Mouse (Mus musculus) heart, postnatal 0 days (tissue): ENCODE data around the gene Ajuba. TPM values are rescaled to one million over a fixed set of nuclear protein-coding genes. Genes with fewer than 3 reads are reported as not detected.
A peak's percentile ranks its signal among the peaks of the same experiment; 100 is the strongest.

Experiments
- ATAC-seq: fragments of 200-750 bp; cut with Nextera tagmentation; 2 replicates; pipeline ENCODE4 v1.8.0; 2017; ENCODE audit warnings: low read depth, moderate number of reproducible peaks, moderate library complexity; ENCODE audit not compliant: insufficient read depth
- DNase-seq: peaks from one replicate; pipeline ENCODE4 v3.0.0-alpha.2; 2016; ENCODE audit warnings: low spot score
- H3K27ac ChIP-seq: fragments of 300-500 bp; sonication (generic); 2 replicates; pipeline ENCODE4 v1.5.1; 2014; ENCODE audit warnings: low read depth, mild to moderate bottlenecking
- H3K27me3 ChIP-seq: fragments of 300-500 bp; sonication (generic); 2 replicates; pipeline ENCODE4 v1.6.1; 2014; ENCODE audit warnings: low read length, mixed read lengths; ENCODE audit not compliant: control insufficient read depth, insufficient read depth
- H3K36me3 ChIP-seq: fragments of 300-500 bp; sonication (generic); replicated peaks from 2 replicates; pipeline ENCODE4 v1.6.1; 2014; ENCODE audit warnings: low read length, mixed read lengths; ENCODE audit not compliant: control insufficient read depth, insufficient read depth
- H3K4me1 ChIP-seq: fragments of 300-500 bp; sonication (generic); 2 replicates; pipeline ENCODE4 v1.6.1; 2014; ENCODE audit warnings: antibody characterized with exemption; ENCODE audit not compliant: control insufficient read depth, insufficient read depth
- H3K4me2 ChIP-seq: fragments of 300-500 bp; sonication (generic); 2 replicates; pipeline ENCODE4 v1.6.1; 2014; ENCODE audit warnings: low read depth, mild to moderate bottlenecking, low read length, moderate library complexity
- H3K4me3 ChIP-seq: fragments of 300-500 bp; sonication (generic); 2 replicates; pipeline ENCODE4 v1.5.1; 2014; ENCODE audit warnings: low read depth, low read length
- H3K9ac ChIP-seq: fragments of 300-500 bp; sonication (generic); replicated peaks from 2 replicates; pipeline ENCODE4 v1.6.1; 2014; ENCODE audit warnings: low read depth, low read length, mixed read lengths
- H3K9me3 ChIP-seq: fragments of 300-500 bp; sonication (generic); replicated peaks from 2 replicates; pipeline ENCODE4 v1.6.1; 2016; ENCODE audit warnings: low read length; ENCODE audit not compliant: control insufficient read depth
- CTCF ChIP-seq: IDR thresholded peaks from 2 replicates; pipeline ENCODE4 v1.5.1; 2016; ENCODE audit warnings: antibody characterized with exemption, control low read depth, low read depth
- EP300 ChIP-seq: IDR thresholded peaks from 2 replicates; pipeline ENCODE4 v1.6.1; 2016; ENCODE audit warnings: antibody characterized with exemption, low read depth
- WGBS: fragments of 180-500 bp; shearing (Covaris S2); extraction: QIAGEN DNeasy Blood & Tissue Kit; methylation state at CpG from one replicate; pipeline ENCODE4 v1.1.7; 2014; 5-methylcytosine and 5-hydroxymethylcytosine counted together
- polyA plus RNA-seq: library from polyadenylated mRNA; unstranded; fragments of >200 nt; fragmentation: Nextera tagmentation; extraction: Ambion mirVana; gene quantifications from 2 replicates; pipeline ENCODE4 v1.2.1, GENCODE M21; 2015
- total RNA-seq: library from RNA; depleted of rRNA; stranded (reverse); fragments of >200 nt; gene quantifications from 2 replicates; pipeline ENCODE4 v1.2.3, GENCODE M21; 2014; ENCODE audit warnings: low replicate concordance; rRNA removed

Ajuba gene
- total RNA-seq (24.8 and 32.5 TPM in 2 replicates), polyA plus RNA-seq (9.9 and 11.3 TPM in 2 replicates)

- Histone ChIP-seq H3K9me3 (no peaks in the 10 kb centered on the region), H3K36me3 (no peaks in the 10 kb centered on the region), H3K9ac (peak within 1 kb of the TSS; percentile 77), H3K27ac (peak within 1 kb of the TSS; percentile 78), H3K4me3 (peak within 1 kb of the TSS; percentile 77), H3K4me1 (peaks cover 31% of the 10 kb centered on the region), H3K27me3 (no peaks in the 10 kb centered on the region), H3K4me2 (peak within 1 kb of the TSS; percentile 88)
- peak; percentile 88 for DNase-seq
- peak; percentile 62 for ATAC-seq
- no peak for TF ChIP-seq CTCF
- TF ChIP-seq EP300, result peak; percentile 76; the same call in 1 of the 2 replicates
- WGBS, result under 1% methylated on average over 66 of the region's 66 CpGs
Measured at GRCm38 (mm10) chr14:54577089-54577982, at the start of gene Ajuba. TSS of gene Ajuba (minus strand) at chr14:54577558.

- DNase-seq (peak; percentile 1), ATAC-seq (no peak)
- no peak overlapping the region for H3K9ac ChIP-seq
- H3K36me3 ChIP-seq, result no peaks in the 10 kb centered on the region
- 71% methylated on average over 10 of the region's 10 CpGs for WGBS
- no peaks in the 10 kb centered on the region for H3K27me3 ChIP-seq
- no peaks in the 10 kb centered on the region for H3K4me1 ChIP-seq
- no peak overlapping the region for H3K4me3 ChIP-seq
- no peak overlapping the region for H3K4me2 ChIP-seq
- TF ChIP-seq CTCF (no peak), EP300 (no peak)
- H3K27ac ChIP-seq, result no peak overlapping the region
- no peaks in the 10 kb centered on the region for H3K9me3 ChIP-seq
Measured at GRCm38 (mm10) chr14:54624976-54625375, 47.6 kb upstream of the Ajuba start.

DNA sequence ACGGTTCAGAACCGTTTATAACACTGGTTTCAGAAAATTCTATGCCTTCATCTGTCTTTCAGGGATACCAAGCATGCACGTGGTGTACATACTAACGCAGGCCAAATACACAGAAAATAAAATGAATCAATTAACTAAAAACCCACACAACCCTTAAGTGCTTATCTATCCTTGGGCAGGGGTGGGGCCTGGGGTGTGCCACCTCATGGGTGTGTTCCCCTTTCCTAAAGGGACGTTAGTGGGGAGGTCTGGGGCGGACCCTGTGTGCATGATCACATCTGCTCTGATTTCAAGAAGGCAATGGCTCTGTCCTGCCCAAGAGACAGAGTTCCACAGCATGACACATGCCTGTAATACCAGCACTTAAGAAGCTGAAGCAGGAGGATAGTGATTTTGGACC, 46.0 kb upstream of the Ajuba start:
- no peak for ATAC-seq
- Histone ChIP-seq H3K9me3 (no peaks in the 10 kb centered on the region), H3K4me1 (no peaks in the 10 kb centered on the region), H3K9ac (no peak overlapping the region), H3K27ac (no peak overlapping the region), H3K27me3 (no peaks in the 10 kb centered on the region), H3K4me3 (no peak overlapping the region), H3K36me3 (no peaks in the 10 kb centered on the region), H3K4me2 (no peak overlapping the region)
- WGBS, result 79% methylated on average over 6 of the region's 6 CpGs
- no peak for TF ChIP-seq EP300
- no peak for TF ChIP-seq CTCF
- peak; percentile 2 for DNase-seq

DNA sequence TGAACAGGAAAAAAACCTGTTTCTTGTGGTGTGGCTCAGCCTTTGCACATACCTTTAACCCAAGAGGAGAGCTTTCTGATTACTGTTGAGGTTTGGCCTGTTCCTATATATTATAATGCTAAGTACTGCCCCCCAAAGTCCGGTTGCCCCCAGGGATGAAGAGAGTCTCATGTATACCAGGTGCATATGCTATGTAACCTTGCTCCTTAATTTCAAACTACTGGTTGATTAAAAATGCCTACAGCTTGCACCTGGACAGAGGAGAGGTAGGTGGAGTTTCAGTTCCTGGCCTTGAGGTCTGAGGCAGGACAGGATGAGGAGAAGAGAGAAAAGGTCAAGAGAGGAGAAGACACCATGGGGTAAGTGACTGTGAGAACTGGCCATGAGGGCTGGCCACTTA, 43.8 kb upstream of the Ajuba start, which contains the start of gene Psmb11:
Gene Psmb11, plus strand, starts transcription at position 301 of the 400 bp plus-strand sequence.
- no peak within 1 kb of the TSS for H3K4me3 ChIP-seq
- peaks cover 4% of the 10 kb centered on the region; the same call in 1 of the 2 replicates for H3K4me1 ChIP-seq
- WGBS, result 85% methylated on average over 1 of the region's 1 CpGs
- no peak for ATAC-seq
- no peak within 1 kb of the TSS for H3K9ac ChIP-seq
- H3K27me3 ChIP-seq, result no peaks in the 10 kb centered on the region
- H3K9me3 ChIP-seq, result no peaks in the 10 kb centered on the region
- no peak for TF ChIP-seq EP300
- no peak for TF ChIP-seq CTCF
- 0 out of 2 replicates have a peak, but pooled peaks cover 4% of the 10 kb centered on the region for H3K36me3 ChIP-seq
- no peak within 1 kb of the TSS for H3K27ac ChIP-seq
- H3K4me2 ChIP-seq, result no peak within 1 kb of the TSS
- peak; percentile 1 for DNase-seq

DNA sequence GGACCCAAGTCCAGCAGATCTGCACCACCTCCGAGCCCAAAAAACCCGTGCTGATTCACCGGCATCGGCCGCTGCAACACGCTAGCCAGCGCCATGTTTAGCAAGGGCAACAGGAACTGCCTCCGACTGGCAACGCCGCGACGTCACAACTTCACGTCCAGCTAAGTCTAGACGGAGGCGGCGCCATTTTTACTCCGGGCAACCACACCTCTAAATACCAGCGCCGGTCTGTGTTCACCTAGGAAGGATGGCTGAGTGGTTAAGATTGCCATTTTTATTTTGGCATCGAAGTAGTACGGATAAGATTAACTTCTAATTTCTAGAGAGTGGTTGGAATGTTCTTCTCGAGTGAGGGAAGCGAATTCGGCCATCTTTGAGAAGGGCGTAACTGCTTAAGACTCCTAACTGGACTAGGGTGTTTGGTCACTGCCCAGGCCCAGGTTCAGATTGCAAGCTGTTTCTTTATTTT, 40.6 kb upstream of the Ajuba start, which contains the start of gene Psmb5:
Gene Psmb5, minus strand, starts transcription at position 126 of the 469 bp plus-strand sequence.
- no peaks in the 10 kb centered on the region for H3K9me3 ChIP-seq
- WGBS, result under 1% methylated on average over 25 of the region's 25 CpGs
- H3K4me1 ChIP-seq, result peaks cover 4% of the 10 kb centered on the region; the same call in 1 of the 2 replicates
- peak within 1 kb of the TSS; percentile 81 for H3K9ac ChIP-seq
- peak within 1 kb of the TSS; percentile 93 for H3K4me2 ChIP-seq
- peak; percentile 90 for ATAC-seq
- H3K27ac ChIP-seq, result peak within 1 kb of the TSS; percentile 74
- H3K36me3 ChIP-seq, result peaks cover 22% of the 10 kb centered on the region
- TF ChIP-seq EP300 (0 out of 2 replicates have a peak, but pooled peaks have one; percentile 30), CTCF (no peak)
- peak; percentile 92 for DNase-seq
- H3K4me3 ChIP-seq, result peak within 1 kb of the TSS; percentile 75
- H3K27me3 ChIP-seq, result no peaks in the 10 kb centered on the region
